ENCODE assay signal across 8 mouse cellular contexts in genomic region chr15:30174321-30174720, GRCm38 (mm10). TPM values are rescaled to one million over a fixed set of nuclear protein-coding genes. Genes with fewer than 3 reads are reported as not detected.
DNase-seq lines count a peak whose midpoint lies in the region; ATAC-seq lines count a peak whose summit lies in the region.

No protein-coding gene starts in this region.

- H3K27ac ChIP-seq in heart, embryonic 10.5 days: no peak overlapping the region
- H3K27ac ChIP-seq in hindbrain, embryonic 14.5 days: peak overlapping the region; percentile 100
- no peak overlapping the region for H3K27ac ChIP-seq in stomach, embryonic 14.5 days (ENCODE audit: low read length)

- WGBS in heart, embryonic 10.5 days: 47% methylated on average over 7 of the region's 7 CpGs
- 26% methylated on average over 7 of the region's 7 CpGs for WGBS in hindbrain, embryonic 14.5 days
- WGBS in stomach, embryonic 14.5 days: 45% methylated on average over 7 of the region's 7 CpGs

- peak overlapping the region; percentile 98 for H3K9ac ChIP-seq in hindbrain, embryonic 14.5 days
- no peak overlapping the region for H3K9ac ChIP-seq in stomach, embryonic 14.5 days (replicated peaks; ENCODE audit: low read depth, low read length)

- ATAC-seq in hindbrain, embryonic 14.5 days (ENCODE audit: low FRiP score): no peak
- ATAC-seq in stomach, embryonic 14.5 days (ENCODE audit: insufficient number of reproducible peaks, insufficient read depth, low FRiP score, low read depth): no peak
- ATAC-seq in monocyte, adult 5-6 weeks (replicated peaks; ENCODE audit: insufficient number of reproducible peaks, low FRiP score, low TSS enrichment, poor library complexity, severe bottlenecking): no peak

- H3K36me3 ChIP-seq in heart, embryonic 10.5 days: no peaks in the 10 kb centered on the region
- H3K36me3 ChIP-seq in hindbrain, embryonic 14.5 days (replicated peaks; ENCODE audit: control insufficient read depth, insufficient read depth): no peaks in the 10 kb centered on the region
- H3K36me3 ChIP-seq in stomach, embryonic 14.5 days (ENCODE audit: control insufficient read depth, insufficient read depth, low read length): no peaks in the 10 kb centered on the region

- no peak for DNase-seq in heart, embryonic 10.5 days (ENCODE audit: low spot score)
- DNase-seq in heart, adult 18-20 months: no peak
- DNase-seq in retina, postnatal 1 day: peak; percentile 15
- DNase-seq in retina, embryonic 14.5 days (ENCODE audit: low spot score): no peak
- DNase-seq in hindbrain, embryonic 14.5 days (ENCODE audit: low spot score): peak; percentile 54
- DNase-seq in urinary bladder, adult 2 months (ENCODE audit: low spot score): no peak

- peak overlapping the region; percentile 77 for H3K4me3 ChIP-seq in heart, embryonic 10.5 days
- peak overlapping the region; percentile 96 for H3K4me3 ChIP-seq in hindbrain, embryonic 14.5 days (replicated peaks; ENCODE audit: low read length)
- H3K4me3 ChIP-seq in stomach, embryonic 14.5 days (ENCODE audit: low read depth, low read length): peak overlapping the region; percentile 56; the same call in 1 of the 2 replicates

- H3K4me1 ChIP-seq in heart, embryonic 10.5 days: 0 out of 2 replicates have a peak, but pooled peaks cover 6% of the 10 kb centered on the region
- H3K4me1 ChIP-seq in hindbrain, embryonic 14.5 days (replicated peaks; ENCODE audit: control insufficient read depth, insufficient read depth, low read length): peaks cover 17% of the 10 kb centered on the region; the same call in 1 of the 2 replicates
- no peaks in the 10 kb centered on the region for H3K4me1 ChIP-seq in stomach, embryonic 14.5 days (ENCODE audit: control insufficient read depth, insufficient read depth, low read length)

- no peaks in the 10 kb centered on the region for H3K9me3 ChIP-seq in heart, embryonic 10.5 days
- no peaks in the 10 kb centered on the region for H3K9me3 ChIP-seq in hindbrain, embryonic 14.5 days (ENCODE audit: control insufficient read depth, low read length)
- H3K9me3 ChIP-seq in stomach, embryonic 14.5 days (ENCODE audit: control insufficient read depth, low read depth, low read length): no peaks in the 10 kb centered on the region

- peak overlapping the region; percentile 66 for H3K4me2 ChIP-seq in hindbrain, embryonic 14.5 days (replicated peaks)
- H3K4me2 ChIP-seq in stomach, embryonic 14.5 days (replicated peaks; ENCODE audit: low read depth, low read length): peak overlapping the region; percentile 89; the same call in 1 of the 2 replicates

- H3K27me3 ChIP-seq in heart, embryonic 10.5 days (ENCODE audit: insufficient read depth, poor library complexity, severe bottlenecking): peaks cover 35% of the 10 kb centered on the region
- H3K27me3 ChIP-seq in hindbrain, embryonic 14.5 days (ENCODE audit: control insufficient read depth, insufficient read depth, low read length): no peaks in the 10 kb centered on the region
- peaks cover 10% of the 10 kb centered on the region; the same call in 1 of the 2 replicates for H3K27me3 ChIP-seq in stomach, embryonic 14.5 days (ENCODE audit: control insufficient read depth, insufficient read depth, low read length)

RNA-seq across cellular contexts. Expression of gene Ctnnd2, which starts 1.9 kb away (rescaled TPM):
- polyA plus RNA-seq in heart, embryonic 10.5 days (2016; fragmentation: Nextera tagmentation; extraction: Ambion mirVana): 2.2 and 4.2 TPM in 2 replicates
- under 1 TPM; 0.22 to 0.23 TPM for total RNA-seq in heart, adult 18-20 months (2021)
- polyA plus RNA-seq in hindbrain, embryonic 14.5 days (2014; fragmentation: Nextera tagmentation; extraction: Ambion mirVana): 64.2 and 65.3 TPM in 2 replicates
- polyA plus RNA-seq in stomach, embryonic 14.5 days (2014; fragmentation: Nextera tagmentation; extraction: Ambion mirVana): 6.7 and 7.2 TPM in 2 replicates
- 11.1 and 16.1 TPM in 2 replicates for polyA plus RNA-seq in urinary bladder, adult 2 months (2012; rRNA removed)
- total RNA-seq in monocyte, adult 5-6 weeks (2017): 0.29 TPM in 1 of 3 replicates, not detected in the others

Comparison
In these comparisons a context has a peak if more than half of its experiments do, and no peak if none do; other contexts are left out.
1. DNase-seq: peak in retina, postnatal 1 day (single experiment) and hindbrain, embryonic 14.5 days (single experiment); none in heart, embryonic 10.5 days (single experiment), heart, adult 18-20 months (0 of 2), retina, embryonic 14.5 days (single experiment) and urinary bladder, adult 2 months (single experiment).
2. Peak in every context shown above with its lines, with median percentiles within 50 percentile points of each other: H3K4me3 ChIP-seq.